Mouse (Mus musculus) bone marrow, adult 2 months (tissue): ENCODE results near the gene Miga2.

Experiments used
- CTCF ChIP-seq: fragments of 200-500 bp; IDR thresholded peaks from 2 replicates; pipeline ENCODE4 v1.5.1; 2011; ENCODE audit warnings: low read length, control low read depth; ENCODE audit not compliant: control insufficient read depth, insufficient read depth
- POLR2A ChIP-seq: fragments of 200-500 bp; IDR thresholded peaks from 2 replicates; pipeline ENCODE4 v1.6.1; 2011; ENCODE audit warnings: low read depth, mild to moderate bottlenecking, control low read depth, low read length, borderline replicate concordance; ENCODE audit not compliant: control insufficient read depth

DNA sequence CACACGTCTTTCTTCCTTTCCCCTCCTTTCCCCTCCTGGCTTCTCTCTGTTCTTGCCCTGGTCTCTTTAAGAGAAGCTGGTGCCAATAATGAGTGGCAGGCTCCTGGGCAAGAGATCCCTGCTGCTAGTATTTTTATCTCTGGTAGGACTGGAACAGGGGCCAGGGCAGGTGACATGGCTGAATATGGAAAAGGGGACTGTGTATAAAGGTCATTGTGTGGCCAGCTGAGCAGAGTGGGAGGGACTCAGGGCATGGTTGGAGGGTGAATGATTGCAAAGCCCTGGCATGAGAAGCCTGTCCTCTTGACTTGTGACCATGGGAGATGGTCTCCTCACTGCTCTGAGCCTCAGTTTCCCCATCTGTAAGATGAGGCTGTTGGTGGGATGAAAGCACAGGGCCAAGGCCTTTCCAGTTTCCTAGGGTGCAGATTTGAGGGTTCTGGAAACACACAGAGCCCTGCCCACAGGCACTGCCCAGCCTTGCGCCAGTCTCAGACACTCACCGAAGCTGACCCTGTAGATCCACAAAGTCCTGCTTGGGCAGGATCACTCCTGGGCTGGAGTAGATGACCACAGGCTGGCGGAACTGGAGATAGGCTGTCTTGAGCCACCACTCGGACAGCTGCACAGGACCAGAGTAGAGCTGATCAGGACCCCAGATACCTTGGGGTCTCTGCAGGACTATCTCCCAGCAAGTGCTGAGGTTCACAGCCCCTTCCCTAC lies 45.6 kb downstream of the Miga2 start:
- TF ChIP-seq CTCF = no peak
- no peak for TF ChIP-seq POLR2A
